Mouse (Mus musculus) natural killer cell, adult 2 months (primary cell): ENCODE data around the gene Camkv.

Experiments used
- DNase-seq, 2 experiments: peaks; one replicate each; pipeline ENCODE4 v3.0.0; 2022; ENCODE audit warnings: low spot score in 2 of 2

Camkv gene

GRCm38 (mm10) chr9:107935374-107935773 is at the start of gene Camkv:
Gene Camkv, plus strand, starts transcription at chr9:107935674.
- DNase-seq, result no peak

- peak; percentile 77 to 79 for DNase-seq
Observed at GRCm38 (mm10) chr9:107887804-107888266, 47.6 kb upstream of the Camkv start, which contains the start of gene Mon1a. Gene Mon1a, plus strand, starts transcription at chr9:107888151.

GRCm38 (mm10) chr9:107888267-107888850 is 47.1 kb upstream of the Camkv start:
- peak in 1 of 2 experiments; percentile 13 for DNase-seq

GRCm38 (mm10) chr9:107890260-107890659 is 45.2 kb upstream of the Camkv start:
- no peak for DNase-seq

- peak in 1 of 2 experiments; percentile 42 for DNase-seq
Observed at GRCm38 (mm10) chr9:107891023-107891422, 44.5 kb upstream of the Camkv start.

- no peak for DNase-seq
Observed at GRCm38 (mm10) chr9:107898563-107898962, 36.9 kb upstream of the Camkv start.

GRCm38 (mm10) chr9:107899855-107900254 is 35.6 kb upstream of the Camkv start:
- no peak for DNase-seq

GRCm38 (mm10) chr9:107900840-107901626 is 34.4 kb upstream of the Camkv start:
- peak in 1 of 2 experiments; percentile 45 for DNase-seq

- DNase-seq, result no peak
Observed at GRCm38 (mm10) chr9:107901627-107901914, 33.9 kb upstream of the Camkv start.

GRCm38 (mm10) chr9:107904726-107905125 is 30.7 kb upstream of the Camkv start:
- DNase-seq, result peak; percentile 74 to 85

- DNase-seq, result no peak
Observed at GRCm38 (mm10) chr9:107906252-107906966, 29.1 kb upstream of the Camkv start, which contains the start of gene Mst1r. Gene Mst1r, plus strand, starts transcription at chr9:107906873.

- no peak for DNase-seq
Observed at GRCm38 (mm10) chr9:107906967-107907800, 28.3 kb upstream of the Camkv start.

- no peak for DNase-seq
Observed at GRCm38 (mm10) chr9:107907801-107908120, 27.7 kb upstream of the Camkv start.

GRCm38 (mm10) chr9:107908410-107909158 is 26.9 kb upstream of the Camkv start:
- no peak for DNase-seq

GRCm38 (mm10) chr9:107910025-107910769 is 25.3 kb upstream of the Camkv start:
- no peak for DNase-seq

- no peak for DNase-seq
Observed at GRCm38 (mm10) chr9:107914764-107915420, 20.6 kb upstream of the Camkv start.

- no peak for DNase-seq
Observed at GRCm38 (mm10) chr9:107917895-107918608, 17.4 kb upstream of the Camkv start.

- no peak for DNase-seq
Observed at GRCm38 (mm10) chr9:107918884-107919283, 16.6 kb upstream of the Camkv start.

- no peak for DNase-seq
Observed at GRCm38 (mm10) chr9:107919441-107919840, 16.0 kb upstream of the Camkv start.
